Mouse (Mus musculus) cerebellum, postnatal 25 days (tissue): Measurements from ENCODE around the gene Trim62.

Experiments used
- DNase-seq, 2 experiments: peaks; one replicate each; pipeline ENCODE4 v3.0.0; 2021; ENCODE audit warnings: mixed read lengths in 2 of 2

Gene Trim62

GRCm38 (mm10) chr4:128886571-128886970 lies 3.2 kb downstream of the Trim62 start:
- peak; percentile 76 to 81 for DNase-seq

- DNase-seq, result no peak
Observed at GRCm38 (mm10) chr4:128887026-128887425, 3.6 kb downstream of the Trim62 start.

GRCm38 (mm10) chr4:128887641-128888091 lies 4.3 kb downstream of the Trim62 start:
- DNase-seq, result peak; percentile 92 to 94

GRCm38 (mm10) chr4:128888436-128888990 lies 5.1 kb downstream of the Trim62 start:
- peak in 1 of 2 experiments; percentile 52 for DNase-seq

GRCm38 (mm10) chr4:128889752-128890630 lies 6.6 kb downstream of the Trim62 start:
- DNase-seq, result peak; percentile 49 to 52

- peak; percentile 94 to 95 for DNase-seq
Observed at GRCm38 (mm10) chr4:128891157-128891556, 7.8 kb downstream of the Trim62 start.

- peak in 1 of 2 experiments; percentile 47 for DNase-seq
Observed at GRCm38 (mm10) chr4:128891746-128892145, 8.4 kb downstream of the Trim62 start.

- DNase-seq, result peak in 1 of 2 experiments; percentile 39
Observed at GRCm38 (mm10) chr4:128892188-128892587, 8.8 kb downstream of the Trim62 start.

- DNase-seq, result peak; percentile 21
Observed at GRCm38 (mm10) chr4:128894112-128894511, 10.7 kb downstream of the Trim62 start.

- DNase-seq, result peak in 1 of 2 experiments; percentile 34
Observed at GRCm38 (mm10) chr4:128895841-128896240, 12.5 kb downstream of the Trim62 start.

GRCm38 (mm10) chr4:128896667-128897066 lies 13.3 kb downstream of the Trim62 start:
- peak; percentile 34 to 46 for DNase-seq

GRCm38 (mm10) chr4:128897911-128898421 lies 14.6 kb downstream of the Trim62 start:
- DNase-seq, result peak; percentile 63 to 76

- peak; percentile 86 to 89 for DNase-seq
Observed at GRCm38 (mm10) chr4:128899332-128899731, 16.0 kb downstream of the Trim62 start.

- peak; percentile 41 to 48 for DNase-seq
Observed at GRCm38 (mm10) chr4:128900484-128900883, 17.1 kb downstream of the Trim62 start.

- DNase-seq, result peak; percentile 86 to 89
Observed at GRCm38 (mm10) chr4:128902390-128902789, 19.0 kb downstream of the Trim62 start.

GRCm38 (mm10) chr4:128904035-128904800 lies 20.8 kb downstream of the Trim62 start:
- peak; percentile 65 to 67 for DNase-seq

GRCm38 (mm10) chr4:128905251-128905650 lies 21.9 kb downstream of the Trim62 start:
- DNase-seq, result peak; percentile 36 to 38

GRCm38 (mm10) chr4:128906757-128907156 lies 23.4 kb downstream of the Trim62 start:
- DNase-seq, result peak; percentile 32 to 40

- peak; percentile 53 to 59 for DNase-seq
Observed at GRCm38 (mm10) chr4:128907238-128907968, 24.0 kb downstream of the Trim62 start.

GRCm38 (mm10) chr4:128908586-128909377 lies 25.4 kb downstream of the Trim62 start:
- peak; percentile 77 to 79 for DNase-seq

GRCm38 (mm10) chr4:128909378-128909831 lies 26.0 kb downstream of the Trim62 start:
- DNase-seq, result no peak
